Mouse (Mus musculus) cerebellum, adult 11-12 months (tissue): ENCODE measurements around the gene Tmem45a.

Source experiments
- DNase-seq: peaks from one replicate; pipeline ENCODE4 v3.0.0; 2022

Tmem45a gene

DNA sequence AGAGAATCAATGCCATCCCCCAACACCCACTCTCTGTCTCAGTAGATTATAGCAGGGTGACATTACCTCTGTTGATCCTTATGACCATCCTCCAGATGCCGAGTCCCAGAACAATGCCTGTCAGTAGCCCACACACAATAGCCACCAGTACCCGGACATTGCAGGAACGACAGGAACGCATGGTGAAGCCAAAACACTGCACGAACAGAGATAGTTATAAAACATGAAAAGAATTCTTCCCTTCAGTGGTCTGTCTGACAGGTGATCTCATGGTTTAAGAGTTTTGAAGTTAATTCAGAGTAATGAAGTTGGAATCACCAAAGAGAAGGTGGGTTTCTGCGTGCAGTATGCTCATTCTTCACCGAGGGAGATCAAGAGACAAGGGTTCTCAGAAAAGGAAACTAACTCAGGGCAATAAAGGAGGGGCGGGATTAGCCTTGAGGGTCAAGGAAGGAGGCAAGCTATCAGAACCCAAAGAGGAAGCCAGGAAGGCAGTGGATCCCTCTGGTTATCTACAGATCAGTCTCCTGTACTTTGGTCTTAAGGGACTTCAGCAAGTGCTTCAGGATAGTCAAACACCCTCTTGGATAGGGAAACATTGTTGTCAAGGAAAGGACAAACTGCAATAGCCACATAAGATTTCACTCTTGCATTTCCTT is 90.4 kb downstream of the Tmem45a start, which contains the start of gene Adgrg7:
TSS of gene Adgrg7 (minus strand) at position 375 of the 659 bp plus-strand sequence.
- DNase-seq: no peak

DNA sequence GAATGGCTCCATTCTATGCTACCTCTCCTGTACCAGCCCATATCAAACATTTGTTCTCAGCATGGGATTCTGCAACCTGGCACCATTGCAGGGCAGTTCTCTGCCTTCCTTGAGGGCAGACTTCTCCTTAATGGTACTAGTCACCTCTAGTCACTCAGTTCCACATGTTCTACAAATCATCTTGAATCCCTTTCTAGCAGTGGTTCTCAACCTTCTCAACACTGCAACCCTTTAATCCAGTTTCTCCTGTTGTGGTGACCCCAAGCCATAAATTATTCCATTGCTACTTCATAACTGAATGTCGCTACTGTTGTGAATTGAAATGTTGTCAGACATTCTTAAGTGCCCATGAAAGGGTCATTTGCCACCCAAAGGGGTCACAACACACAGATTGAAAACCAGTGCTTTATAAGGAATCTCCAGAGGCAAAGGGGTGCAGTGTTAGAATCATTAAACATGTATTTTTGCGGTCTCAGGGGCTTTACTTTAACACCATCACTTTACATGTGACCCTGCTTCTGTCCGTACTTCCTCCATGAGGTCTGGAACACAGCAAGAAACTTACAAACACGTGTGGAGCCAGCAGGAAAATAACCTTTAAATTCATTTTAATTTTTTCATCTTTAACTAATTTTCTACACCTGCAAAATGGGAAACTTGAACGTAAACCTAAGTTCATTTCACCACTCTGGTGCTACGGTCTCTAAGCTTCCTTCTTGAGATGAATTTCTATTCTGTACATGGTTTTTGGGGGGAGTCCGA is 91.4 kb downstream of the Tmem45a start:
- no peak for DNase-seq

DNA sequence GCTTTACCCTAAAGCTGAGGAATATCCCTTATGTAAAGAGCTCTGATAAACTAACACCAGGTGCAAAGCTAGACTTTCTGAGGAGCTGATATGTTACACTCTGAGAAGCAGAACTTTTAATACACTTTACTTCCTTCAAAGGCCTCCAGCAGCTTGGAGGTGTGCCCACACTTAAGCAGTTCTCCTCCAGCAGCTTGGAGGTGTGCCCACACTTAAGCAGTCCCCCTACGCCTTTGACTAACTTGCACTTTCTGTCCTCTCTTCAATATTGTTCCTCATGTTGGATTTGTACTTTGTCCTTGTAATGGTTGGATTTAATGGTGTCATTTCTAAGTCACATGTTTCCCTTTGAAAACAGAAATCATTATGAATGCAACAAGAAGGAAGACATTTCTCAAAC is 92.2 kb downstream of the Tmem45a start:
- DNase-seq: no peak

DNA sequence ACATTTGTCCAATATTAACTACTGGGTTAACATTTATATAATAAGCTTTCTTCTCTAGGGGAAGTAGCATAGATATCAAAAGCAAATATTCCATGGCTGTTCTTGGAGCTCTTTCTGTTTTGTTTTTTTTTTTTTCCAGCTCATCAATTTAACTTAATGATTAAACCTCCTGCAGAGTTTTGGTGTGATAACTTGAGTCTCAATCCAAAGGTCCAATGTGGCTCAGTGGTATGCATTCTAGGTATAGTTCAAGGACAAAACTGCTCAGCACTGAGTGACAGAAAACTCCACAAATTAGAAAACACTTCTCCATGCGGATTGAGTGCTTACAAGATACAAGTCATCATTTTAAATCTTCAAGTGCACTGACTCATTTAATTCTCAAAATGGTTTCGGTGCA is 100.0 kb downstream of the Tmem45a start:
- no peak for DNase-seq

DNA sequence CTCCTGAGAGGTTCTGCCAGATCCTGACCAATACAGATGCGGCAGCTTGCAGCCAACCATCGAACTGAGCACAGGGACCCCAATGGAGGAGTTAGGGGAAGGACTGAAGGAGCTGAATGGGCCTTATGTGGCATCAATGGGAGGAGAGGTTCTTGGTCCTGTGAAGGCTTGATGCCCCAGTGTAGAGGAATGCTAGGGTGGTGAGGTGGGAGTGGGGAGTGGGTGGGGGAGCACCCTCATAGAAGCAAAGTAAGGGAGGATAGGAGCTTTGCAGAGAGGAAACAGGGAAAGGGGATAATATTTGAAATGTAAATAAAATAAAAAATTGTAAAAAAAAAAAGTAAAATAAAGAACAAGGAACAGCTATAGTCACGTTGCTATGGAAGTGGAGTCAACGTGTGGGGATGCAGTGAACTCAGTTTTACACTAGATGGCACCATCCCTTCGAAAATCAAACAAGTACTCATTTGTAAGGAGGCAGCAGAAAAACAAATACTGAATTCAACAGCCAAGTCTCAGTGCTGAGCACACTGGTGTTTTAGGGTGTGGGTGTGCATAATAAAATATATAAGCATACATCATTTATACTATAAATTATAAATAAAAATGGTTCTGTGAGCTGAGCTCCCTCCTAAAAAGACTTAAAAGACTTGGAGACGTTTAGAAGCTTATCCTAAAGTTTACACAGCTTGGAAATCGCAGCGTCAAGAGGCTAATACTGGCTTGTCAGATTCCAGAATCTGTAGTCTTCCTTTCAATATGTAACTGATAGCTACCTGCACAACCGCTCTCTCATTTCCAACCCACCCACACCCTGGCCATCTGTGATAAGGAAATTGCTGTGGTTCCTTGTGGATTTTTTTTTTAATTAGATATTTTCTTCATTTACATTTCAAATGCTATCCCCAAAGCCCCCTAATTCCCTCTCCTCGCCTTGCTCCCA is 114.5 kb downstream of the Tmem45a start:
- DNase-seq: no peak
